Mouse (Mus musculus) large intestine, adult 2 months (tissue): ENCODE measurements around the gene Ppp4r2. TPM values are rescaled to one million over a fixed set of nuclear protein-coding genes. Genes with fewer than 3 reads are reported as not detected.

Experiments used
- DNase-seq: peaks from one replicate; pipeline ENCODE4 v3.0.0-alpha.2; 2012; ENCODE audit warnings: low read depth, low spot score
- WGBS: fragments of 180-500 bp; shearing (Covaris S2); methylation state at CpG from one replicate; pipeline ENCODE4 v1.1.7; 2018; 5-methylcytosine and 5-hydroxymethylcytosine counted together
- polyA plus RNA-seq: library from polyadenylated mRNA; depleted of rRNA; stranded (reverse); fragments of >200 nt; gene quantifications from 2 replicates; pipeline ENCODE4 v1.2.3, GENCODE M21; 2012; rRNA removed

Gene Ppp4r2
- 12.6 and 14.6 TPM in 2 replicates for polyA plus RNA-seq

DNA sequence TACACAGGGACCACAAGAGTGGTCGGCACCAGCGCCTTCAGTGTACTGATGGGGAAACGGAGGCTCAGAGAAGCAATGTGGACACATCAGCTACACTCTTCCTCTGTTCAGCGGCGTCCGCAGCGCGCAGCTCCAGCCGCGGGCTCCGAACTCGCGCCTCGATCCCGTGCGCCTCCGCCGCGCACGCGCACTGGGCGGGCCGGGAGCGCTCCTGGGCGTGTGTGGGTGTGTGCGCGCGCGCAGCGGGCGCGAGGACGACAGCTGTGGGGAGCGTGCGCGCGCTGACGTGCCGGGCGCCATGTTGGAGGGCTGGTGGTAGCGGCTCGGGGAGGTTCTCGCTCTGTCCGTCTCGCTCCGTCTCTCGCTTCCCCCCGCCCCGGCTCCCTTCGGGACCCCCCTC lies at the start of gene Ppp4r2:
Gene Ppp4r2, plus strand, starts transcription at position 268 of the 400 bp plus-strand sequence.
- WGBS, result 1% methylated on average over 43 of the region's 50 CpGs
- peak; percentile 55 for DNase-seq

DNA sequence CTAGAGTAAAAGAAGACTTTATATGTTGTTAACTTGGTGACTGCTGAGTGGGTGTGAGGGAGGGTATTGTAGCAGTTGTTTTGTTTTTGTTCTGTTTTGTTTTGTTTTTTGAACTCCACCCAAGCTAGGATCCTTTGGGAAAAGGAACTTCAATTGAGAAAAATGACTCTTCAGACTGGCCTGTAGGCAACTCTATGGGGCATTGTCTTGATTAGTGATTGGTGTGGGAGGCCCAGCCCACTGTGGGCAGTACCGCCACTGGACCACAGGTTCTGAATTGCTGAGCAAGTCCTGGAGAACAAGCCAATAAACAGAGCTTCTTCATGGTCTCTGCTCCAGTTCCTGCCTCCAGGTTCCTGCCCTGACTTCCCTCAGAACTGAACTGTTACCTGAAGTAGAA lies 45.7 kb upstream of the Ppp4r2 start:
- DNase-seq, result no peak
- 97% methylated on average over 1 of the region's 1 CpGs for WGBS

DNA sequence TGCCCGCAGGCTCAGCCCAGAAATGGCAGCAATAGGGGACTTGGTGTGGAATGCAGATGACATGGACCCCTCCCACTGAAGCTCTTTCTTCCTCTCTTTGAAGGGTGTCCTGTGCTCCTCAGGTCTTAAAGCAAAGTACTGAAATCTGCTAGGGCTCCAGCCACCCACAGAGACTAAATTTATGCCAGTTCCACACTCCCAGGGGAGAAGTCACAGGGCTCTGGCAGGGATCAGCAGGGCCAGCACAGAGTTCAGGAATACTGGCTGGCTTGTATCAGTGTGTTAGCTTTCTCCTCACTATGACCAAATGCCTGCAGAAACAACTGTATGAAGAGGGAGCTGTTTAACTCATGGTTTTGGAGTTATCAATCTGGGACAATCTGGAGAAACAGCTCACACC lies 44.3 kb upstream of the Ppp4r2 start:
- no peak for DNase-seq
- WGBS, result 73% methylated on average over 1 of the region's 1 CpGs

DNA sequence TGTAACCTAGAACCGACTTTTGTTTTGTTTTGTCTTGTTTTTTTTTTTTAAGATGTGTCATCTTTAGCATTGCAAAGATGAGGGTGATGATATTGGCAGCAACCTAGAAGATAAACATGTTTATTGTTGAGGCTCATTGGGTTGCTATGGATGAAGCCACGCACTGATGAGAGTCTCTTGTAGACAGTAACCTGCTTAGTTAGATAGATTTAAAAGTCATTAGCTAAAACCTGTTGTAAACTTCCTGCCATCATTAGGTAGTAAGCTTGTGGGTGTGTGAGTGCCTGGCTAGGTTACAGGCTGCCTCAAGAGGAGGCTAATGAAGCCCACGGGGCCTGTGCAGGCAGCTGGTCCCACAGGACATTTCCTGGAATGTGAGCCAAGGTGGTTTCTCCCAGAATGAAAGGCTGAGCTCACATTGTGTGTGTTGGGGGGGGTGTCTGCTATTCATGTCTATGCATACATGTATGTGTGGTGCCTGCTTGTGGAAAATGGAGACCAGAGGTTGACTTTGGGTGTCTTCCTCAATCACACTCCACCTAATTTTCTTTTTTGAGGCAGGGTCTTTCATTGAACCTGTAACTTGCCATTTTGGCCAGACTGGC lies 41.3 kb upstream of the Ppp4r2 start:
- no peak for DNase-seq
- WGBS, result 44% methylated on average over 3 of the region's 3 CpGs

DNA sequence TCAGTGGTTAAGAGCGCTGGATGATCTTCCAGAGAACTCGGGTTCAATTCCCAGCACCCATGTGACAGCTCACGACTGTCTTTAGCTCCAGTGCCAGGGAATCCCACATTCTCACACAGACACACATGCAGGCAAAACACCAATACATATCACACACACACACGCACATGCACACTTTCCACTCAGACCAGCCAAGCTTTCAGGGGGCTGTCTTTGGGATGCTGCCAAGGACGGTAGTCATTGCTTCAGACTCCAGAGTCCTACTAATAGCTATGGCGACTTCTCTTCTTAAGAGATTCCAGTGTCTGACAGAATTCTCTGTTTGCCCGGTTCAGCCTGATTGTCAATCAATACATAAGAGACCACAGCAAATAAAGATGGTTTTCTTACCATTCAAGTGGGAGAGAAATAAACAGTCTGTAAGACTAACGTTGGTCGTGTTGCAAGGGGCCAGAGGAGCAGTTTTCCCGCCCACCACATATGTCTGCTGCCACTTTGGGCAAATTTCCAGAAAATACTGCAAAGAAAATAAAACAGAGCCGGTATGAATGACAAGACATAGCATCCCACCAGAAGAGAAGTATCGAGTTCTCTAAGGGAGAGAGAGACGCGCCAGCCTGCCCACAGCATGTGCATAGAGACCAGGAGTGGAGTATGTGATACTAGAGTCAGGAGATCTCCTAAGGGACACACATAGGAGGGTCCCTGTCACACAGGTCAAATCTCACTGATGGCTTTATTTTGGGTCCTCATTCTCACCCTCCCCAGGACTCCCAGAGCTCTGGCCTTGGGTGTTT lies 40.3 kb upstream of the Ppp4r2 start:
- WGBS, result 79% methylated on average over 14 of the region's 14 CpGs
- DNase-seq, result no peak

DNA sequence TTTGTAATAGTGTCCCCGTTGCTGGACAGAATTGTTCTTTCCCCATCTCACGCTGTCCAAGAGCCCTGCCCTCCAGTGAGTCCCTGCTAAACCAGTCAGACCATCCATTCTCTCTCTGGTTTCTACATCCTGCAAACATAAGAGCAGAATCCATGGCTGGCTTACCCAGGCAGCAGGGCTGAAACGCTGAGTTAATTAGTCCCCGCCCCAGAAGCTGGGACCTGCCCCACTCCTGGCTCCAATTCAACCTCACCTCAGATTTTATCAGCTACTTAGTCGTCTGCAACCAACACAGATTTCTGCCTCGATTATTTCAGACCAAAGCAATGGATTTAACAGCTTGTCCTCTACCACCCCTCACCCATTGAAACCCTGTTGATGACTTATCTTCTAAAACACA lies 37.6 kb upstream of the Ppp4r2 start:
- no peak for DNase-seq
- 17% methylated on average over 6 of the region's 6 CpGs for WGBS

DNA sequence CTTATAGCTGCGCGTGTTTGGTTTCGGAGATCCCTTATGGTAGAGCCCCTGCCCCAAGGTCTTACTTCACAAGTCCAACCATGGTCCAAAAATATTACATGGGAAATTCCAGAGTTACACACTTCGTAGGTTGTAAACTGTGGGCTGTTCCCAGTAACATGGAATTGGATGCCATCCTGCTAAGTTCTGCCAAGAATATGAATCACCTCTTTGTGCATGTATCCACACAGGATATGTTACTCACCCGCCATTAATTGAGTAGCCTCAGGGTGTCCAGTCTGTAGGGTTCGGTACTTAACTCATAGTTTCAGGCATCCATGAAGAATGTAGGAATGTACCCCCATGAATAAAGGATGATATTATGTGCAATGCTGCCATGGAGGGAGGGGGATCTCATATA lies 34.1 kb upstream of the Ppp4r2 start:
- no peak for DNase-seq
- WGBS, result 65% methylated on average over 6 of the region's 6 CpGs

DNA sequence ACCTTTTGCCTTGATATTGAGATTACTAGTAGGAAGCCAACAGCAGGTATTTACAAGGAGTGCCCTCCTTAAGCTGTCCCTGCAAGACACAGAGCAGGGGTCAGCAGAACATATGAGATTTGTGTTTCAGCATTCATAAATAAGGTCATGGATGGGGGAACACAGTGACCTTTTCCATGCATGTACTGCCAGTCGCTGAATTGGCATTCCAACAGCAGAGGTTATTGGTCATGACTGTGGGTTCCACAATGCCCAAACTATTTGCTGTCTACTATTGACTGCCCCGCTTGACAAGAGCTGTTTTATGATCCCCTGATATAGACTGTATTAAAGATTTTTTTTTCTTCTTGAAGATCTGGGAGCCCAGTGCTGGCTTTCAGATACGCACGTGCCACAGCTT lies 33.7 kb upstream of the Ppp4r2 start:
- 91% methylated on average over 4 of the region's 4 CpGs for WGBS
- DNase-seq, result no peak

DNA sequence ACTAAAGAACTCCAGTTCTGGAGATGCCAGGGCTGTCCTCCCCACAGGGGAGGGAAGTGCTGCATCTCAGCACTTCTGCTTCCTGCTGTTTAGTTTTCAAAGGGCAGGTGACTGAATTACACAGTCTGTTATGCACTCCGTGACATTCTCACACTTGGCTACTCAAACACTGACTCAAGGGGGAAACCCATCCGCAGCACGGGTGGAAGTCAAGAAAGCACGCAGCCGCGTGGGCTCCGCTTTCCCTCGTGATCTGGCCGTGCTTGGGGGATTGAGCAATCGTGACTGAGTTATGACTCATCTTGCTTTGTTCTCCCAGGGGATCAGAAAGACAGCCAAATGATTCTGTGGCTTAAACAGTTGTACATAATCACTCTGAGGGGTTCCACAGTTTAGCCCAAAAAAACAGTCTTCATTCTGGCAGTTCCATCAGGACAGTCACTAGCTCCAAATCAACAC lies 32.9 kb upstream of the Ppp4r2 start:
- DNase-seq, result no peak
- WGBS, result 6% methylated on average over 10 of the region's 10 CpGs

DNA sequence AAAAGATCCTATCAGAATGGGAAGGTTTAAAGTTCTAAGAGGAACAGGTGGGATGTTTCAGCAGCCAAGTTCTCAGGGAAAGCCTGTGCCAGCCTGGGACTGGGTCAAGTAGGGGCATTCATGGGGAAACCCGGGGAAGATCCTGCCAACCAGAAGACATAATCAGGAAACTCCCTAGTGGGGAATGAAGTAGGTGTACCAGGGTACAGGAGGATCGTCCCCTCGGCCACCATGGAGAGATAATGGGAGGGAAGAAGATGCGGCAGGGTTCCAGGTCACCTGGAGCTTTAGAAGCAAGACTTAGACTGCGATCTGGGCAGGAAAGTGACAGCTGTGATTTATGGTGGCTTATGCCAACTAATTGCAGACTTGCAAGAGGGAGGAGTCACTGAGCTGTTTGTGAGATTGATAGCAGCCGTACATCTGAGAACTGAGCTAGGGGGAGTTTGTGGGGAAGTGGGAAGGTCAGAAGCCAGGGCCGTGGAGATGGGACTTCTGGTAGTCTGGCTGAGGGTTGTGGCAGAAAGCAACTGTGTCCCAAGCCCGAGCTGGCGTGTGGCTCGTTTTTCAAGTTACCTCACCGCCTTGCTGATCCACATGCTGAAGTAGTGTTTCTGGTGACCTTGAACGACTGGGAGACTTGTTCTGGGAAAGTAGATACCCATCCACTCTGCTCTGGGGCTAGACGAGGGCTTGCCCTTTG lies 30.9 kb upstream of the Ppp4r2 start:
- 32% methylated on average over 13 of the region's 13 CpGs for WGBS
- DNase-seq, result no peak

DNA sequence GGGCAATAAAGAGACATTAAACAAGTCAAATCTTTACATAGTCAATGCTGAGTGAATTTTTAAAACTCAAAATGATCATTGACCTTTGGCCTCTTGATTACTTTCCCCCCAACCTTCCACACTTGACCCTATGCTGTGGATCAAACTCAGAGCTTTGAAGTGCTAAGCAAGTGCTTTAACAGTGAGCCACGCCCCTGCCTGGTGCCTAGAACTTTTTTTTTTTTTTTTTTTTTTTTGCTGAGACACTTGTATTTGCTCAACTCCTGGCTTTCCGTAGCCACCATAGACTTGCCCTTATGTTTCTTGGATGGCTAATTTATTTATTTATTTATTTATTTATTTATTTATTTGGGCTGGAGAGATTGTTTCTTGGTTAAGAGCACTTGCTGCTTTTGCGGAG lies 30.2 kb upstream of the Ppp4r2 start:
- DNase-seq, result no peak
- 49% methylated on average over 3 of the region's 3 CpGs for WGBS

DNA sequence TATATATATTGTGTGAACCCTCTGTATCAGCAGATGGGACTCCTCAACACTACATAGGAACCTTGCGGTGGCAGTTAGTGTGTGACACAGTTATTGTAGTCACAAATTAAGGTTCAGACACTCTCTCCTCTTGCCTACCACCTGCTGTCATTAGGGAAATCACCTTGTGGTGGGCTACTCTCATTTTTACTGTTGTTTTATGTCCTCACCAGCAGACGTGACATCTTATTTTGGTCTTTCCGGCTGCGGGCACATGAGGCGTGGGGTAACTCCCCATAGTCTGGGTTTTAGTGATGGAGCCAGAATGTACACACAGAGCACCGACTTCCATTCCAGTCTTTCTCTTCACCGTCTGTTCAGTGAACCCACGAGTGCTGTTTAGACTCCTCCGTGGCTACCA lies 26.2 kb upstream of the Ppp4r2 start:
- 89% methylated on average over 9 of the region's 9 CpGs for WGBS
- no peak for DNase-seq

DNA sequence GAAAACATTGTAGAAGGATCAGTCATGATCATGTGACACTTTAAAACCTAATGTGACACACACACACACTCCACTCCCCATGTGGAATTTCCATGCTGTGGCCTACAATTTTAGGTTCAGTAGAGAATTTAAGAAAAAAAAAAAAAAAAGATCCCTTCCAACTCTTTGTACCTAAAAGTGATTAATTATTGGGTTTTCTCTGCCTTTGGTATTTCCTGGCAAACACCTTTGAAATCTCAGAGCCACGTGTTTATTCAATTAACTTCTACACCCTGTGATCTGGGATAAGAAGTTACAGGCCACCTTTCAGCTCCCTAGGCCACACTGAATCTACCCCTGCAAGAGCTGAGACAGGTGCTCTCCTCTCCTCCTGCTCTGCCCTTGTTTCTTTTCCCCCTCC lies 25.7 kb upstream of the Ppp4r2 start:
- DNase-seq, result no peak
- WGBS, result 51% methylated on average over 1 of the region's 1 CpGs

DNA sequence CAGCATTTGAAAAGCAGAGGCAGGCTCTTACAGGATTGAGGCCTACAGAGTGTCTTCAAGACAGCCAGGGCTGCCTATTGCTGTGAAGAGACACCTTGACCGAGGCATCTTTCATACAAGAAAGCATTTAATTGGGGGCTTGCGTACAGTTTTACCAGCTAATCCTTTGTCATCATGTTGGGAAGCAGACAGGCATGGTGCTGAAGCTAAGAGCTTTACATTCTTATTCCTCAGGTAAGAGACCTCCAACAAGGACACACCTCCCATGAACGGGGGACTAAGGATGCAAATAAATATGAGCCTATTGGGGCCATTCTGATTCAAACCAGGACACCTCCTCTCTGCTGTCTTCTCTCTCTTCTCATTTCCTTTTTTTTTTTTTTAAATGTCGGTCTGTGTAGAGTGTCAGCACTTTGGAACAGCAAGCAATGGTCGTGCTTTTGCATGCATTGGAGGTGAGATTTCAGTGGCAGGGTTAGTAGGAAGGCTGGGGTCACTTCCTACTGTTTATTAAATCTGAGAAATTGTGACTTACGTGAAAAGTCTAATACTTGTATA lies 25.1 kb upstream of the Ppp4r2 start:
- DNase-seq, result no peak
- 87% methylated on average over 6 of the region's 6 CpGs for WGBS

DNA sequence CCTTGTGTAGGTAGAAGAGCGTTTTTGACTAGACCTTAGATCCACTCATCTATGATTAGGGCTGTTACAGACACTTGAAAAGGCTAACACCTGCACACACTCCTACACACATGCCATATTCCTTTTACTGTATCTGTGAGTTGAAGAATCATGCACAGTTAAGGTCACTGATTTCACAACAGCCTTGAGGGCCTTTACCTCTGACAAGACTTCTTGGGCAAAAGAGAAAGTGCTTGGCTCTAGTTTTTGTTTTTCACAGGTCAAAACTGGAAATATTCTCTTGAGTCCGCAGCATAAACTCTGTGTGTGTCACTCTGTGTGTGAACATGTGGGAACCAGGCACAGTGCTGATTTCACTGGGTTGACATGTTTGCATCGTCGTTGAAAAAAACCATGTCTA lies 23.3 kb upstream of the Ppp4r2 start:
- no peak for DNase-seq
- WGBS, result 81% methylated on average over 4 of the region's 4 CpGs

DNA sequence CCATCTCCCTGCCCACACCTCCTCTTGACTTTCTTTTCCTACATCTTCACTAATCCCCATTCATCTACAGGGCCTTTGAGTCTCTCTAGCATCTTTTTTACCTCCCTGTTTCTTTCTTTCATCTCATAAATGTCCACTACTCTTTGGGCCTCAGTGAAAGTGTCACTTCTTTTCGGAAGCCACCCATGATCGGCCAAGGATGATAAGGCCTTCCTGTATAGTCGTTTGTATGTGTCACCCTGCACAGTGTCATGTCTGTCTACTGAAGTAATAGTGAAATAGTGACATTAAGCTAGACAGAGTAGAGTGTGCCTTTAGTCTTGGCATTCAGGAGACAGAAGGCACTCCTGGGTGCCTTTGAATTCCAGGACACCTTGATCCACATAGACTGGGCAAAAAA lies 21.7 kb upstream of the Ppp4r2 start:
- WGBS, result 92% methylated on average over 3 of the region's 3 CpGs

DNA sequence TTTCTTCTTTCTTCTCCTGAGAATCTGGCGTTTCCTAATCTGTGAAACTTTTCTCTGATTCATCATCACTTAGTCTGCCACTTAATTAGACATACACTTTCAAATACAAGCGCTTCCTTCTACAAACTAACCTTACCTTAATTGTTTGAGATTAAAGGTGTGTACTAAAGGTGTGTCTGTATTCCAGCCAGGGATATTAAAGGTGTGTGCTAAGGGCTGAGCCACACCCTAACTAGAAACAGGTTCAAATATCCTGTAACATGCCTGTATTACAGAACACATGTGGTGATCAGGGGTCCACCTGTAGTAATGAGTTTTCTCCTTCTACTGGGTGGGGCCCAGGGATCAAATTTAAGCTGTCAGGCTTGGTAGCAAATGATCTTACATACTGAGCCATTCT lies 12.1 kb upstream of the Ppp4r2 start:
- DNase-seq, result no peak
- 30% methylated on average over 2 of the region's 2 CpGs for WGBS

More for the DNA sequence above, 21.7 kb upstream of the Ppp4r2 start:
- no peak for DNase-seq

DNA sequence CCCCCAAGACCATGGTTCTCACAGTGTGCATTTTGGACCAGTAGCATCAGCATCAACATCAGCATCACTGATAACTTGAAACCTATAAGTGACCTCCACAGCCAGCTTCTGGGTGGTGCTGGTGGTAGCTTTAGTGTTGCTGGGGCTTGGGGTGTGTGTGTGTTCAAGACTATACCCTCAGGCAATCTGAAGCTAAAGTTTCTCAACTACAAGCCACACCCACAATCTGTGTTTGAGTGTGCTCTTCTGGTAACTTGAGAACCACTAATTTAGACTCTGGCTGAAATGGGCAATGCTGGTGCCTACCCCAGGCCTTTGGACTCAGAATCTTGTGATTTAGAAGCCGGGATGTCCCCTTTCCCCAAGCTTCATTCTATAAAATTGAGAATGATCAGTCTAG lies 10.1 kb upstream of the Ppp4r2 start:
- no peak for DNase-seq
- WGBS, result 78% methylated on average over 1 of the region's 1 CpGs

DNA sequence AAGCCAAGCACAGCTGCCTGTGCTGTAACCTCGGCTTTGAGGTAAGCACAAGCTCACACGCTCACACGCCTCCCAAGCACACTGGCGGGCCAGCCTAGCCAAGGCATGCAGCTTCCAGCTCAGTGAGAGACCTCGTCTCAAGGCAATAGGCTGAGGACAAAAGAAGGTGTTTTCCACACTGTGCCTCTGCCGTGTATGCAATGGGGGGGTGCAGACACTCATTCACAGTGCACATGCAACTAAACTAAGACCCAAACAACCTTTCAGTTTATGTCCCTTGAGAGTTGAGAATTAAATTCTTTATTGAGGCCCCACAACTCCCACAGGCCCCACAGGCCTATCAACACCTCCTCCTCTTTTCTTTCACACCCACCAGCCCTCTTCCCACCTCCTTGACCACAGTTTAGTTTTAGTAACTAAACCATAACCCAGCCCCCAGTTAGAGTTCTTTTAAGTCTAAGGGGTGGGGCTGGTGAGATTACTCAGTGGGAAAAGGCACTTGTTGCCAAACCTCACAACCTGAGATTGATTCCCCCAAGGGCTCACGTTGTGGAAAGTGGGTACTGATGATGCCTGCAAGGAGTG lies 8.9 kb upstream of the Ppp4r2 start:
- no peak for DNase-seq
- WGBS, result 84% methylated on average over 7 of the region's 7 CpGs

DNA sequence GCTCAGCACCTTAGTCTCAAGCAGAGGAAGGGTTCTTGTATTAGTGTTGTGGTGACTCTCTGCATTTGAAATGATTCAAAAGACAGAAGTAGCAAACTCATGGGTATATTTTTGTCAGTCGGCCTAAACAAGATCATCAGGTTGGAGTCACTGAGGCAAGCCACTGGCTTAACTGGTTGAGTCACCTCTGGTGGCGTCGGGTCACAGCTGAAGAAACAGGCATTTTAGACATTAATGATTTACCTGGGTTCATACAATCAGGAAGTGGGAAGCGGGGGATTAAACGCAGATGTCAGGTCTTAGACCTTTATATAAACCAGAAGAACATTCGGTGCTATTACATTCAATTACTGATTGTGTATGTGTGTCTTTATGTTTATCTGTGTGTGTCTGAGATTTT lies 7.4 kb upstream of the Ppp4r2 start:
- WGBS, result 32% methylated on average over 6 of the region's 6 CpGs
- DNase-seq, result no peak
